Mouse (Mus musculus) thymus, adult 2 months (tissue): ENCODE data around the gene Ankrd22.

Source experiments
- CTCF ChIP-seq: fragments of 200-500 bp; IDR thresholded peaks from 2 replicates; pipeline ENCODE4 v1.5.1; 2012; ENCODE audit warnings: mild to moderate bottlenecking, control low read depth, low read length, moderate library complexity, borderline replicate concordance; ENCODE audit not compliant: control insufficient read depth, poor library complexity, insufficient read depth; ENCODE audit errors: extremely low read depth
- POLR2A ChIP-seq: fragments of 200-500 bp; IDR thresholded peaks from 2 replicates; pipeline ENCODE4 v1.6.1; 2012; ENCODE audit warnings: mild to moderate bottlenecking, low read length, control low read depth, moderate library complexity; ENCODE audit not compliant: control insufficient read depth, poor library complexity, insufficient read depth; ENCODE audit errors: extremely low read depth

GRCm38 (mm10) chr19:34193683-34194082, 27.8 kb upstream of the Ankrd22 start:
- TF ChIP-seq CTCF (no peak), POLR2A (no peak)
